Mouse (Mus musculus): ENCODE data around the gene Prr5l.

DNA sequence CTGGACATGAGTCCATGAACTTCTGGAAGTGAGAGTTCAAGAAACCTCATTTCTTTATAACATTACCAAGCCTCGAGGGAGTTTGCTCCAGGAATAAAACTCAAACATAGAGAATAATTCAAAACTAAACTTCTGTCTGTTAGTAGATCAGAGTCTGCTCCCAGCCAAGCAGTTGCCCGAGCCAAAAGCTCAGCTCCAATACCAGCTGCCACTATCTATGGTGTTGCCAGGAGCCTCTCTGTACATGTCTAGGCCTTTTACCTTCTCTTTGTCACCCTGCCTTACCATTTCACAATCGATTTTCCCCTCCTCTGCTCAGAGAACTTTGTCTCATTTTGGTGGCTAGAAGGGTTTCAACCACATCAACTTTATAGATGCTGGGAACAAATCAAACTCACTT lies 209.3 kb downstream of the Prr5l start:
- TF ChIP-seq CTCF (IDR thresholded peaks at IDR 0.05; ENCODE audit: low read depth) (no peak), EP300 (IDR thresholded peaks at IDR 0.05; ENCODE audit: low read depth) (no peak)
